ENCODE assay signal across 13 mouse cellular contexts in the genomic region with DNA sequence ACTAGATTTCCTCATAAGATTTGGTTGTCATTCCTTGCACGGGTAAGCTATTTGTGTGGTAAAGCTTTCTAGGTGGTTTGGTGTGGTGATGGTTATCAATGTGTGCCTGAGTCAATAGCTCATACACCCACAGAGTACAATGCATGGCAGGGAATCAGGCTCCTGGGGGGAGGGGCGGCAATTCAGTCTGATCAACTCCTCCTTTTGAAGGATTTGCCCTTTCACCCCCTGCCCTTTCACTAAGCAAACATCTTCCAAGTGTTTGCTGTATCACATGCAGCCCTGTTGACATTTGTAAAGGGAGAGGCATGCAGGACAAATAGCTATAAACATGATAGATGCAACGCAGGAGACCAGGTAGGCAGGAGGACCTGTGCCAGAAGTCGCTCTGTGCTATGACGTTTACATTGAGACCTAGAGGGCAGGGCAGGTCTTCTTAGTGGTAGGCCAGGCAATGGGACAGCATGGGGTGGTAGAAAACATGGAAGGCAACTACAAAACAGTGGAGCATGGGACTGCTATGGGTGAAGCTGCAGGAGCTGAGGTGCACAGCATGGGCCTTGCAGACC.
"Had no signal": no experiment of that assay in that cellular context is flagged by ENCODE, and none has a peak within 500 bp of the region (broad histone marks: within the 10 kb centered on the region; RNA-seq: fewer than 3 reads in every experiment).

No protein-coding gene starts in this region.

- ATAC-seq: intestine, embryonic 16.5 days; liver, postnatal 0 days had no signal

- H3K4me3 ChIP-seq: layer of hippocampus, adult 2 months; limb, embryonic 12.5 days; liver, embryonic 13.5 days; lung, embryonic 15.5 days had no signal

- H3K4me2 ChIP-seq: limb, embryonic 12.5 days; liver, embryonic 13.5 days; lung, embryonic 15.5 days had no signal

- H3K9me3 ChIP-seq: limb, embryonic 12.5 days; liver, embryonic 13.5 days; lung, embryonic 15.5 days had no signal

- H3K4me1 ChIP-seq: limb, embryonic 12.5 days; lung, embryonic 15.5 days had no signal

- H3K9ac ChIP-seq: limb, embryonic 12.5 days; liver, embryonic 13.5 days; liver, postnatal 0 days; lung, embryonic 15.5 days had no signal

- H3K36me3 ChIP-seq: limb, embryonic 12.5 days; liver, embryonic 13.5 days; lung, embryonic 15.5 days had no signal

- H3K27me3 ChIP-seq: liver, embryonic 13.5 days; lung, embryonic 15.5 days had no signal

- H3K27ac ChIP-seq: layer of hippocampus, adult 2 months; limb, embryonic 12.5 days; liver, embryonic 13.5 days; lung, embryonic 15.5 days; macrophage had no signal

- DNase-seq: kidney, adult 8-10 months; liver; liver, embryonic 13.5 days; liver, postnatal 0 days; lung, postnatal 14 days; right cerebral cortex, postnatal 25 days; thymus, adult 18-20 months; thymus, postnatal 25 days had no signal
